Mouse (Mus musculus) right cerebral cortex, adult 2 months (tissue): ENCODE data around the gene Relch.
"Not testable (repeated sequence)": the region's sequence is repeated elsewhere in the genome, so short reads cannot be mapped to it uniquely, and the experiment has no call there.

ENCODE experiments used
- DNase-seq, 2 experiments: peaks; one replicate each; pipeline ENCODE4 v3.0.0; 2021 to 2022; ENCODE audit warnings: low spot score in 2 of 2

The Relch gene

DNA sequence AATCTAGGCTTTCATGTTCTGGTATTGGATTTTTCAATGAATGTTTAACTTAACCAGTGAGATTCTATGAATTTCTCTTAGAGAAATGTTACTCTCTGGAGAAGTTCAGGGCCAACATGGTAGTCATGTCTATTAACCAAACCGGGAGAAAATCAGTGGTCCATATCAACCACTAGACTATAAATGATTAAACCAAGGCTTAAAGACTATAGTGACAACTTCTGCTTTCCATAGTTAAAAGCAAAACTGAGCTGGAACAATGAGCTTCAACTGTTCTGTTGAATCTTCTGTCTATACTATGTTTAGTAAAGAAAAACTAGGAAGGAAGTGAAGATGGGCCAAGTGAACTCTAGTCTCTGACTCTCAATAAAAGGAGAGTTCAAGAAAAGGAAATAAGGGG is 82.8 kb downstream of the Relch start:
- no peak for DNase-seq

DNA sequence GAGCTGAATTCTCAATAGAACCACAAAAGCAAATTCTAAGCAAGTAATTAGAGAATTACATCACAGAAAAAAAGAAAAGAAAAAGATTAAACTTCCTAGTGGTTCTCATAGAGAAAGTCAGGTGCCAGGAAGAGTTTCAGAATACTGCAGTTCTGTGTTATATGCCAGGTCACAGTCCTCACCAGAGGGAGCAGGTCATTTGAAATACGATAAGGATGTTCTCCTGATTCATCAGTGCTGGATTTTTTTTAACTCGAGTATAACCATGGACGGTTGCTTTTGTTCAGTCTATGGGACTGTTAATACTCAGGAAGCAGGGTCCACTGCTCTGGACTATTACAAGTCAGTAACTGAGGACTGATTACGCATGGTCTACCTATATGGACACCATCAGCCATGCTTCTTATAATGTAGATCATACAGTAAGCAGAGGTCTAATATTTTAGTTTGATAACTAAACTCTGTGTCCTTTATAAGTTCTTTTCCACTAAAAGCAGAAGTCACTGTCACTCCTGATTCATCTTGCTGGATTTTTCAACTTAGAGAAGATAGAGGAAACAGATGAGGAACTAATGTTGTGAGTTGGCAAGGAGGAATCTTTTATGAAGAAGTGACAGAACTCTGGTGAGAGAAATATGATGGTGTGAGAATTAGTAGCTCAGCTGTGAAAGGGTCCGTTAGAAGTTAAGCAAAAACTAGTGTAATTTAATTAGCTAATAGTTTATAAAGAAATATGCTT is 83.4 kb downstream of the Relch start:
- no peak for DNase-seq

DNA sequence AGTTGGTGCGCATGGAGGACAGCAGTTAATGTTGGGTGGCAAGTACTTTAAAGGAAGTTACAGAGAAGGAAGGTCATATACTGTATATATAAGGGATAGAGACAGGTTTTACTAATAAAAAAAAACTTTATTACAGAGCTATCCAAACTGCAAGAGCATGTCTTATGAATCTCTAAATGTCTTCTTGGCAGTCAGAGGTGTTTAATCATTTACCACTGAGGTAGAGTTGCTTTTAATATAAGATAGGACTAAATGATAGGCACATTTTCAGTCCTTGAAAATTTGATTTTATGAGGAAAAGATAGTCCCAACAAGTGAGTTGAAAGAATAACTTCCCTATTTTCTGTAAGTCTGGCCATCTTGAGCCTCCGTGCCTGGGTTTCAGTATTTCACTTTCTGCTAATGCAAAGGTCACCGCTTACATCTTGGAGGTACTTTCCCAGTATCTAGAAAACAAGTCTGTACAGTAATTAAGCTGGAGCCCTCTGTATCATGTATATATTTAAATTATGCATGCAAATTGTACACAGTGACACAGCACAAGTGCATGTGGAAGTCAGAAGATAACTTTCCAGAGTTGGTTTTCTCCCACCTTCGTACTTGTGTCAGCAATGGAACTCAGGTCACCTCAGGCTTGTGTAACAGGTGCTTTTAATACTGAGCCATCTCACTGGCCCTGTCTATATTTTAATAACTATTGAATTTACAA is 84.6 kb downstream of the Relch start:
- no peak for DNase-seq

DNA sequence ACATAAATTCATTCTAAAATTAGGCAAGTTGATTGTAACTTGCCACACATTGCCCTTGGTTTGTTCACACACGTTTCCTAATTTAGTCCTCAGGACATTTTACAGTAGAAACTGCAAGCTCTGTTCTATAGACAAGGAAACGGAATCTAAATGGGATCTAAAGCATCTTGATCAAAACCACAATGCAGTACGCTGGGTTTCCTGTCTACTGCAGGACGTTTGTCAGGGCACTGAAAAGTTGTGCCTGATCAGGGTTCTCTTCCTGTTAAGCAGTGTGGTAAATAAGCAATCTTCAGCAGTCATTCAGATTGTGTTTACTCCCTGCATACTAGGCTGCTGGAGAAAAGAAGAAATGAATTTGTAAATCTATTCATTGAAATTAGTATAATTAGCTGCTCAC is 88.5 kb downstream of the Relch start:
- DNase-seq = no peak

DNA sequence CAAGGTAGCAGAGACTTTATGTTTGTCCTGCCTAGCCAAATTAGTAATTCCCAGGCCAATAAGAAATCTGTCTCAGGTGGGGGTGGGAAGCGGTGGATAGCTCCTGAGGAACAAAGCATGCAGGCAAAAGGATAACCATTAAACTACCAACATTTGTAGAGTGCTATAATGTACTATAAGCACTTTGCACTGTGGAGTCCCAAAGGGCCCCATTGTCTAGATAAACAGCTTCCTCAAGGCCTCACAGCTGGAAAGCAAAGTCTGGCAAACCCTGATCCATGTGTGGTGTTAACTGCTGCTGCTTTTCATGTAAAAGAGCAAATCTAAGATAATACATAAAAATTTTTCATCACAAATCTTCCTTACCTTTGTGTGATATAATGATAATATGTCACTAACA is 89.3 kb downstream of the Relch start:
- no peak for DNase-seq

DNA sequence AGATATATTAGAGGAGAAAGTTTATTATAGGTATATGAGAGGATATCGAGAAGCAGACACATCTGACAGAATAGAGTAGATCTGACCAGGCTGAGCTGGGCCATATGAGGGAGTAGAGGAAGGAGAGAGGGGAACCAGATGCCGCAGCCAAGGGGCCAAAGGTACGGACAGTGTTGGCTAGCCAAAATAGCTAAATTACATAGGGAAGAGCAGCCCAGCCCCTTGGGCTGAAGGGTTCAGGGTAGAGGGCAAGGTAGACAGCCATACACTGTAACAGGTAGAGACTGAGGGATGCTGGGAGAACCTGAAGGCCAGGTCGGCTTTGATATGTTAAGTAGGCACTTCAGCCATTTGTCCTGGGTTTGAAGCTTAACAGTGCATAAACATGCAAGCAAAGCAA is 95.1 kb downstream of the Relch start:
- no peak for DNase-seq

DNA sequence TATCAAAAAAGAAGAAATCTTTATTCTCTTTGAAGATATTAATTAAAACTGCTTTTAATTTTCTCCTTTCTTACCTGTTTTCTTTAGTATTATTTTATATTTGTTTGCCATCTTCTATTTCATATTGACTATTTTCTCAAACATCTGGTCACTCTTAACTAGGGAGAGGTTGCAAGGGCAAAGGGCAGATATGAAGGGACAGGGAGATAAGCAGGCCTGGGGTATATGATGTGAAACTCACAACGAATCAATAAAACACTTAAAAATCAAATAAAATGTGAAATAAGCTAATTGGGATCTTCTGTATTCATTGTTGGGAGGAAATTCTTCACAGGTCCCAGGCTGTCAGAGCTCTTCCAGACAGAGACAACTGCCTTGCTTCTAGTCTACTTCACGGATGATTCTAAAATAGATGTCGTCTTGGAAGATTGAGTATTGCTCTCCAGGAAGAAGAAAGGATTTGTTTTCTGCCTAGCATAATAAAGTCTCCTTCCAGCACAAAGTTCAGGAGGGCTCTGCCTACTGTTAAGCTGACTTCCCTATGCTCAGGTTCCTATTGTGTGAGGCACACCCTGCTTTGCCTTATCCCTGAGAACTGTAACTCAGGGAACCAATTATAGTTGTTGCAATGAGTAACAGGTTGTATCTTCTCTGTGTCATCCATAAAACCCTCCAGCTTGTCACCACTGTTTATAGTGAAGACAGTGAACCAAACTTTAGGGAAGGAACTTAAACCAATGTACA is 95.9 kb downstream of the Relch start:
- no peak for DNase-seq

DNA sequence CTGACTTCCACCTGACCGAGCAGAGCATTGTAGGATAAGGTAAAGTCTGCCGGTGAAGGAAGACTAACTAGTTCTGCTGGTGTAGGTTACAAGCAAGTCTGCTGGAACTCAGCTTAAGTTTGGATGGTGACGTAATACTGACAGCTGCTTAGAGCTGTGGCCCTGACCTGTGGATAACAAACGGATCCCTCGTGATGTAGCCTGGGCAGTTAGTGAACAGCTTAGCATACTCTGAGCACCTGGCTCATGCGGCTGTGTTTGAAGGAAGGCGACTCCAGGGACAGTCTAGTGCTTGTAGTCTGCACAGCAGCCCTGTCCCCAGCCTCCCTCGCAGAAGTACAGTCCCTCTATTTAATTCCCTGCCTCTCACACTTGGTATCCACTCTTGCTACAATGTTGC is 101.9 kb downstream of the Relch start:
- no peak for DNase-seq

DNA sequence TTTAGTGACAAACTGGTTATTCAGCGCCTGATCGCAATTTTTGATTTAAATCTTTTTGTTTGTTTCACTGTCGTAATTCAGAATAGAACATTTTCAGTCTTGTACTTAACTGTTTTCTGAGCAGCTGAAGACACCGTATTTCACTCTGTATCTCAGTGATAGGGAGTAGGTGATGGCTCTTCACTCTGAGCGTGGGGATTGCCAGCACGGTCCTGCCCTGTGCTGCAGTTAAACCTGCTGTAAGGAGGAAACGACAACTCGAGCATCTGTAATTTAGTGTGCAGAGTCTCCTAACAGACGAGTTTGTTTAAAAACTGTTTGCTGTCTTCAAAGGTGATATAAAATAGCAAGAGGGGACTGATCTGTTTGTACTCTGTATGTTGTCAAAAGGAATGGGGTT is 102.4 kb downstream of the Relch start:
- DNase-seq = not testable (repeated sequence)

DNA sequence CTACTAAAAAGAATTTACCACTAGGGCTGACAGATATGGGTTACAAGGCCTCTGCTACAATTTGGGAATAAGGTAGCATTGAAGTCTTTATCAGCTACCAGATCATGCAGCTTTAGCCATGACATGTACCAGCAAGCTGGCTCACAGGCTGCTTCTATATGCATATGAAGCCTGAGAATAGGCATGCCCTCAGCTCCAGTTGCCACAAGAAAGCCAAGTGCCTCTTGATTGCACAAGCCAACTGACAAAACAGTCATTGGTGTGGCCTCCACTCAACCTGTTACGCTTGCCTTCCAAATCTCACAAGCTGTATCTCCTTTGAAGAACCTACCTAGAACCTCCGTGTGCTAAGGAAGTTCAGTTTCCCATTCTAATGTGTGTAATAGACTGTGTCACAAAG is 104.7 kb downstream of the Relch start:
- DNase-seq = no peak

DNA sequence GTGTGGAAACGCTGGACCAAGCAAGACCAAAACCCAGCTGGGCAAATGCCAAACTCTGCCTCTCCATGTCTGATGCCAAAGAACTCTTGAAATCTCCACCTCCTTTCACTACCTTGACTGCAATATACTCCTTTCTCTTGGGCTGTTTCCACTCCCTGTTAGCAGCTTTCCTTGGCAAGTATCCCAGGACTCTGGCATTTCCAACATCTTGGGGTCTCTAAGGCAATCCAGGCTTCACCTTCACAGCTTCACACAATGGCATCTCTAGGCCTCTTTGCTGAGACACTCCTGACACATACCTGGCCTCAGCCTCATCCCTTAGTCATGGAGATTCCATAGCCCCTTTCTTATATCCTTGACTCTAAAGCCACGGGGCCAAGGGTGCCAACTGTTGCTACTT is 107.0 kb downstream of the Relch start:
- no peak for DNase-seq

DNA sequence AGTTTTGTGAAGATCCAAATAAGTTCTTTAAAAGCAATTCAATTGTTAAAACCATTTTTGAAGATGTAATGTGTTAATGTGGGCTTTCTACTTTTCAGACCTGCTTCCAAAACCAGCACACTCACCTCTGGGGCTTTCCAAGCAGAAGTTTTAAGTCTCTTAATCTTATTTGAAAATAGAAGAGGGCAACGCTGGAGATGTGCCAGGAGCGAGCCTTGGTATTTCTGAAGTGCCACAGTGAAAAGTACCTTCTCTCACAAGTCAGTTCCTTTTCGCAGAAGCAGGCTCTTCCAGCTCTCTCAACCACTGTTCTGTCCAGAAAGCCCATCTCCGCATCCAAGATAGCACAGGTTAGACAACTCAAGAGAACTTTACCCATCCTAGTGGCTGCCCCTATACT is 112.8 kb downstream of the Relch start:
- no peak for DNase-seq

DNA sequence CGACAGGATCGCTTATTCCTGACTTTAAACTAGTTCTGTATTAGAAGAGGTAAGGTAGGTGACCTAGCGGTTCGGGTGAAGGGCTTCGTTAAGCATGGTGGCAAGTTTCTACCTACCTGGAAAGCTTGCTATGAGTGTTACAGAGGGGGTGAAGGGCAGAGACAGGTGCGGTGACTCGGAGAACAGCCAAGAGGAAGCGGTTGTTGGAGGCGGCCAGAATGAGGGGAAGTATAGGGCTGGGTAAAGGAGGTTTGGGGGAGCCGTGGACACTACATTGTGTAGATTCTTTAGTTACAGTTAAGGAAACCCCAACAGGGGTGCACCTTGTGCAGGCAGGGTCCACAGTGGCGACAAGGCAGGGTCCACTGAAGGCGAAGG is 116.4 kb downstream of the Relch start:
- peak in 1 of 2 experiments; percentile 20 for DNase-seq

DNA sequence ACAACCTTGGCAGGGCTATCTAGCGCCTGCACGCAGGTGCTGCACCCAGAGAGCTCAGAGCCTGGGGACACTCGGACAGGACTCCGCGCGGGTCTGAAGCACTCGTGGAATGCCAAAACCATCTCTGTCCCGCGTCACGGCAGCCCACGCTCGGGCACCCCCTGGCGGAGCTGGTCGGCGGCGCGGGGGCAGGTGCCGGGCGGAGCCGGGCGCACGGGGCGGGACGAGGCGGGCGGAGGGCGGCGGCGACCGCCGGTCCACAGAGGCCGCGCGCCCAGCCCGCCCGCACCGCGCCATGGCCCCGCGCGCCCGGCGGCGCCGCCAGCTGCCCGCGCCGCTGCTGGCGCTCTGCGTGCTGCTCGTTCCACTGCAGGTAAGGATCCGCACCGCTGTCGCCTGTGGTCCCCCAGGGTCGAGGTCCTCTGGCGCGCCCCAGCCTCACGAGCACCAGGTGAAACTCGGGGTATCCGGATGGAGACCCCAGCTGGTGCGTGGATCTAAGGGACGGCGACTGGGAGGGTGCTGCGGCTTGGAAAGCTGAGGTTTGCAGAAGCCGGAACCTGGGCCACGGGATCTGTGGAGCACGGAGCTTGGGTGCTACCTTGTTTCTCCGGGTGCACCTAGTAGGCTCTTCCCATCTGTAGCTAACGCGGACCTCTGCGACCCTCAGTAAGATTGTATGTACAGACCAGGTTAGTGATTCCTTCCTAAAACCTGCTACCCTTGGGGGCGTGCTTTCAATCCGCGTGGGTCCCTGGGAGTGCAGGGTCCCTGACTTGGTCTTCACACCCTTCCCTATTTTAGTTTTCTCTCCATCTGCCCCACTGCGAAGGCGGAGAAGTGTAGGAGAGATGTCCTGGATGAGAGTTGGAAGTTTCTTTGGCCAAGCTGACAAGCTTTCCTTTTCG is 117.0 kb downstream of the Relch start, which contains the start of gene Tnfrsf11a:
Gene Tnfrsf11a (plus strand): TSS at position 262 of the 908 bp plus-strand sequence.
- DNase-seq = peak; percentile 47 to 60

DNA sequence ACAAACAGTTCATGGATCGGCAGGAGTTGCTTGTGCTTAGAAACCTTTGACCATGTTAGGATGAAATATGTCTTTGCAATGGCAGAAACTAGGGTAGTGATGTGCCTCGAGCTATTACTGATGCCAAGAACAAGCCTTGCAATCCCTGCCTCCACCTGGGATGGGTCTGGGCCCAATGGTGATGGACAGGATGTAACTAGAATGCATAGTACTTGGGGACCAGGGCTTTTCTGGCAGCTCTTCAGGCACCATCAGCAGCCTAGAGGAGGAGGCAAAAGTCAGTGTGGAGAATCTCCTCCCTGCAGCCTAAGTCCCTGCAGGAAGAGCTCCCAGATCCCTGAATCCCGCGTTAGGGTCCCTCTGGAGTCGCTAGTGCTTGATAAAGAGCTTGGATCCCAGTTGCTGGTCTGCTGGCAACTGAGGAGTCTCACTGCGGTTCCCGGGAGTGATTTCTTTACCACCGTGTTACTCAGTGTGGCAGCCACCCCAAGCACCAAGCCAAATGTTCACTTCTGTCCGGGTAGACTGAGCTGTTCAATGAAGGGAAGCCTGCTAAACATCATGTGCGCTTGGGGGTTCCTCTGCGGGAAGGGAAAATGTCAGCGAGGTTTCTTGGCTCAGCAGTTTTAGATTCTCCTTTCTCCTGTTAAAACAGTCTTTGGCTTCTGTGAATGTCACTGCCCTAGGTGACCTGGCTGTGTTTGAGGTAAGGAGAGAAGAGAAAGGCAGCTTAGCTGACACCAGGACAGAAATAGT is 117.9 kb downstream of the Relch start:
- peak; percentile 12 to 33 for DNase-seq

DNA sequence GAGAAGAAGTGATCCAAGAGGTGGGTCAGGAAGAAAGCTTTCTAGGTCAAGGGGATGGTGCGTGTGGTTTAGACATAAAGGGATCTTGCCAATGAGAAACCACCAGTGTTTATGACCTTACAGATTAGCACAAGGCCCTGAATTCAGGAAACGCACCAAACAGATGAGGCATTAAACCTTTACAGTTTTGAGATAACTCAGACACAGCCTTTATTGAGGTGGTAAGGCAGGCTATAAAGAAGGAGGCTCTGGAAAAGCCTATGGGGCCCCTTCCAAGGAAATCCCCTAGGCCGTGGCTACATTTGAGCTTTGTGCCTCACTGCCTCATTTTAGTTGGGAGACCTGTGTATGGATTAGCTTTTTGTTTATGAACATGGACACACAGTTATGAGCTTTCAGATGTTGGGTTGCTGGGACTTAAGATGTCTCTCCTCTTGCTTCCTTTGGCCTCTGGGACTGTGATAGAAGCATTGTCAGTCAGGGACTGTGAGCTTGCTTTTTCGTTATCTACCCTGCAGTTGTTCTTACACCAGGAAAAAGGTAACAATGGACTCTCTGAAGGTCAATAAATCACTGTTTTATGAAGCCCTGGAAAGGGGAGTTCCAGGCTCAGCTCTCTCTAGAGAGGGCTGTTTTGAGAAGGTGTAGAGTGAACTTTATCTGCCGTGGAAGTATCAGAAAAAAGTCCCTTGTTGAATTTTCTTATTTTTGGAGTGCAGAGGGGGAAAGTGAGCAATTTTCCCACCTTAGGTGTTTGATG is 120.8 kb downstream of the Relch start:
- no peak for DNase-seq

DNA sequence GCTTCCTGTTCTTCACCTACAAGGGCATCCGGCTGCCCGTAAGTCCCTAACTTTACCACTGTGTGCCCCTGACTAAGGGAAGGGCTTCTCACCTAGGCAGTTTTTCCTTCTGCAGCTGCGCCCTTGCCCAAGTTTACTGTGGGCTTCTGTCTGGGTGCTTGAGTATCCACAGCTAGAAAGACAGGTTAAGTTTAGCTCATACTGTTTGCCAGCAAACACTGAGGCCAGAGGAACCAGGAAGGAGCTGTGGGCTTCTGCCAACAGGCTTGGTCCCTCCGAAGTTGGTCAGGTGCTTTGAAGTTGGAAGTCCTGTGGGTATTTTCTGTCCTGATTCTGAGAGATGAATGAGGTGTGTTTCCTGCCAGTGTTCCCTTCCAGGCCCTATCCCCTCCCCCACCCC is 121.5 kb downstream of the Relch start:
- no peak for DNase-seq

DNA sequence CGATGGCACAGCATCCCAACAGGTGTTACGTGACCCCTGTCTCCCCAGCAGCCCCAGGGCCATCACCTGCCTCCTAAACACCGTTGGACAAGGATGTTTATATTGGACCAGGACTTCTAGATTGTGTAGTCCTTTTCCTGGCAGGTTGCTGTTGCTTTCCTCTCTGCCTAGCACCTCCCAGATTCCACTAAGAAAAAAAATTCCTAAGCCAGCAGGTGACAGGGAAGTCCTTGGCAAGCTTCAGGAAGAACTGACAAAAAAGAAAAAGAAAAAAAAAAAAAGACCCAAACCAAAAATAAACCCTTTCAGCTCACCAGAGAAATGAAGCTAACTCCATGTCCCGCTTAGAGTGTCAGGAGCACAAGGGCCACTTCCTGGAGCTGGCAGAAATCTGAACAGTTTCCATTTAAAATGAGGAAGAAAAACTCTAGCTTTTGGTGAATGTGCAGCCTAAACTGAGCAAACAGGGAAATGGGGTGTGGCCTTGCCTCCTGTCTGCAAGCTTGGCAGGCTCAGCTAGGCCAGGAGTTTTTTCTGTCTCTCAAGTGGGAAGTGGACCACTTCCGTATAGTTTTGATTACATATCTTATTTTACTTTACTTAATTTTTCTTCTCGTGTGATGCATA is 123.2 kb downstream of the Relch start:
- no peak for DNase-seq

DNA sequence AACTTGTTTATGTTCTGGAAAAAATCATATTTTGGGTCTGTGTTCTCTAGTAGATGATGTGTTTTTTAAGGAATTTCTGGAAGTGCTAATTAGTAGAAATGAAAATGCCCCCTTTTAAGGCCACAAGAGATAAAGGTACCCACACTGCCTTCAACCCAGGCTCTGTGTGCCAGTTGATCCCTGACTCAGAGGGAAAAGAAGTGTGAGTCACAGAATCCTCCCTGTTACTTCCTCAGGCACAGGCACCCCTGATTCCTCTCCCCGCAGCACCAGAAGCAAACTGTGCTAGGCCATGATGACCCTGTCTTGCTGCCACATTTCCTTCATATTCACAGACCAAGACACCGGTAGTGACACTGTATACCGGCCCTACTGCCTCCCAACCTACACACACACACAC is 126.4 kb downstream of the Relch start:
- no peak for DNase-seq

DNA sequence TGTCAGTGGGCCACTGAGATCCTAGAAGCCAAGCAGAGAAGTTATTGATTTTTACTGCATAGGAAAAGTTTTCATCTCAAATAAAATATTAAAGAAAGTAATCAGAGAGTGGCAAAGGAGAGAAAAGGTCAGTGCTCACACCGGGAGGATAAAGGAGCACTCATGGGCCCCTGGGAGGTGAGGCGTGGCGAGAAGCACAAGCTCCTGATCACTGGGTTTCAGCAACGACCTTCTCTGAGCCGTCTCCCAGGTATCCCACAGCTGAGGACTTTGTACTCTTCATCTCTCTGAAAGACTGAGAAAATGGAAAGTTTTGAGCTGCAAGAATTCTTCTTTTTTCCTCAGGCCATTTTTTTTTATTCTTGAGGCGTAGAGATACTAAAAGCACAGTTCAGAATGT is 131.0 kb downstream of the Relch start:
- no peak for DNase-seq
